Mouse (Mus musculus): ENCODE data around the gene Sdsl.
"Not testable (repeated sequence)": the region's sequence is repeated elsewhere in the genome, so short reads cannot be mapped to it uniquely, and the experiment has no call there.

Gene Sdsl

GRCm38 (mm10) chr5:120472770-120473169 is at the start of gene Sdsl:
TSS of gene Sdsl (minus strand) at chr5:120472810.
- DNase-seq (ENCODE audit: low spot score in 2 of 2): no peak

- DNase-seq (ENCODE audit: low spot score in 2 of 2): peak; percentile 87
Measured at GRCm38 (mm10) chr5:120517552-120517951, 44.9 kb upstream of the Sdsl start.

GRCm38 (mm10) chr5:120516221-120516984 is 43.8 kb upstream of the Sdsl start:
- DNase-seq (ENCODE audit: low spot score in 2 of 2): peak; percentile 69 to 74

GRCm38 (mm10) chr5:120515451-120515850 is 42.8 kb upstream of the Sdsl start:
- DNase-seq (ENCODE audit: low spot score in 2 of 2): no peak

GRCm38 (mm10) chr5:120514754-120515153 is 42.1 kb upstream of the Sdsl start:
- DNase-seq (ENCODE audit: low spot score in 2 of 2): peak; percentile 41 to 54

- DNase-seq (ENCODE audit: low spot score in 2 of 2): peak; percentile 35 to 38
Measured at GRCm38 (mm10) chr5:120514031-120514677, 41.5 kb upstream of the Sdsl start.

- DNase-seq (ENCODE audit: low spot score in 2 of 2): peak in 1 of 2 experiments; percentile 19
Measured at GRCm38 (mm10) chr5:120512911-120513555, 40.4 kb upstream of the Sdsl start.

GRCm38 (mm10) chr5:120511643-120512220 is 39.1 kb upstream of the Sdsl start:
- DNase-seq (ENCODE audit: low spot score in 2 of 2): peak; percentile 54 to 61

- DNase-seq (ENCODE audit: low spot score in 2 of 2): peak; percentile 95 to 97
Measured at GRCm38 (mm10) chr5:120510982-120511642, 38.5 kb upstream of the Sdsl start, which contains the start of gene Slc8b1. TSS of gene Slc8b1 (plus strand) at chr5:120511168.

GRCm38 (mm10) chr5:120507311-120507710 is 34.7 kb upstream of the Sdsl start:
- DNase-seq (ENCODE audit: low spot score in 2 of 2): no peak

GRCm38 (mm10) chr5:120506490-120506889 is 33.9 kb upstream of the Sdsl start:
- DNase-seq (ENCODE audit: low spot score in 2 of 2): no peak

GRCm38 (mm10) chr5:120505781-120506180 is 33.2 kb upstream of the Sdsl start:
- no peak for DNase-seq (ENCODE audit: low spot score in 2 of 2)

- peak; percentile 77 to 87 for DNase-seq (ENCODE audit: low spot score in 2 of 2)
Measured at GRCm38 (mm10) chr5:120505368-120505767, 32.8 kb upstream of the Sdsl start.

GRCm38 (mm10) chr5:120503144-120503795 is 30.7 kb upstream of the Sdsl start, which contains the start of gene Plbd2:
TSS of gene Plbd2 (minus strand) at chr5:120503625.
- DNase-seq (ENCODE audit: low spot score in 2 of 2): peak; percentile 63 to 69

- DNase-seq (ENCODE audit: low spot score in 2 of 2): no peak
Measured at GRCm38 (mm10) chr5:120502675-120503143, 30.1 kb upstream of the Sdsl start.

- DNase-seq (ENCODE audit: low spot score in 2 of 2): peak in 1 of 2 experiments; percentile 12
Measured at GRCm38 (mm10) chr5:120502147-120502621, 29.6 kb upstream of the Sdsl start.

- not testable (repeated sequence) for DNase-seq (ENCODE audit: low spot score in 2 of 2)
Measured at GRCm38 (mm10) chr5:120500609-120501008, 28.0 kb upstream of the Sdsl start.

GRCm38 (mm10) chr5:120499202-120499601 is 26.6 kb upstream of the Sdsl start:
- no peak for DNase-seq (ENCODE audit: low spot score in 2 of 2)

GRCm38 (mm10) chr5:120497071-120497470 is 24.5 kb upstream of the Sdsl start:
- DNase-seq (ENCODE audit: low spot score in 2 of 2): no peak

- DNase-seq (ENCODE audit: low spot score in 2 of 2): no peak
Measured at GRCm38 (mm10) chr5:120495703-120496226, 23.2 kb upstream of the Sdsl start.

Data from heart, adult 9 months (tissue).